Mouse (Mus musculus): ENCODE data around the gene Gcnt3. TPM values are rescaled to one million over a fixed set of nuclear protein-coding genes. Genes with fewer than 3 reads are reported as not detected.

Gcnt3 gene
- polyA plus RNA-seq, 1 experiment from 2014 or later = 0.07 TPM

GRCm38 (mm10) chr9:69987579-69987978, 50.3 kb downstream of the Gcnt3 start:
- Histone ChIP-seq H3K4me3 (ENCODE audit: low read depth, low read length) (no peak overlapping the region), H3K4me2 (ENCODE audit: low read depth, low read length) (no peak overlapping the region), H3K27me3 (ENCODE audit: control insufficient read depth, insufficient read depth, low read depth, low read length) (no peaks in the 10 kb centered on the region; the same call in 1 of the 2 replicates), H3K36me3 (ENCODE audit: control insufficient read depth, insufficient read depth) (peaks cover 2% of the 10 kb centered on the region), H3K9me3 (replicated peaks; ENCODE audit: control insufficient read depth, low read length) (no peaks in the 10 kb centered on the region), H3K9ac (ENCODE audit: low read depth, low read length) (no peak overlapping the region), H3K27ac (ENCODE audit: low read length) (no peak overlapping the region), H3K4me1 (ENCODE audit: control insufficient read depth, low read depth, low read length) (peaks cover 25% of the 10 kb centered on the region)
- 2% methylated on average over 3 of the region's 3 CpGs for WGBS (ENCODE audit: insufficient replicate concordance)
- no peak for ATAC-seq (ENCODE audit: low read depth)

- no peak overlapping the region for H3K9ac ChIP-seq (ENCODE audit: low read depth, low read length)
- no peak overlapping the region for H3K4me3 ChIP-seq (ENCODE audit: low read depth, low read length)
- H3K36me3 ChIP-seq (ENCODE audit: control insufficient read depth, insufficient read depth) = no peaks in the 10 kb centered on the region
- no peak for ATAC-seq (ENCODE audit: low read depth)
- no peaks in the 10 kb centered on the region; the same call in 1 of the 2 replicates for H3K27me3 ChIP-seq (ENCODE audit: control insufficient read depth, insufficient read depth, low read depth, low read length)
- no peaks in the 10 kb centered on the region for H3K9me3 ChIP-seq (replicated peaks; ENCODE audit: control insufficient read depth, low read length)
- no peak overlapping the region for H3K4me2 ChIP-seq (ENCODE audit: low read depth, low read length)
- H3K27ac ChIP-seq (ENCODE audit: low read length) = no peak overlapping the region
- WGBS (ENCODE audit: insufficient replicate concordance) = 64% methylated on average over 5 of the region's 5 CpGs
- H3K4me1 ChIP-seq (ENCODE audit: control insufficient read depth, low read depth, low read length) = peaks cover 16% of the 10 kb centered on the region
These were observed 51.3 kb downstream of the Gcnt3 start for GRCm38 (mm10) chr9:69986571-69986970.

- Histone ChIP-seq H3K9ac (ENCODE audit: low read depth, low read length) (no peak overlapping the region), H3K9me3 (replicated peaks; ENCODE audit: control insufficient read depth, low read length) (no peaks in the 10 kb centered on the region), H3K27ac (ENCODE audit: low read length) (no peak overlapping the region), H3K27me3 (ENCODE audit: control insufficient read depth, insufficient read depth, low read depth, low read length) (no peaks in the 10 kb centered on the region; the same call in 1 of the 2 replicates), H3K4me3 (ENCODE audit: low read depth, low read length) (no peak overlapping the region), H3K4me2 (ENCODE audit: low read depth, low read length) (no peak overlapping the region), H3K36me3 (ENCODE audit: control insufficient read depth, insufficient read depth) (no peaks in the 10 kb centered on the region), H3K4me1 (ENCODE audit: control insufficient read depth, low read depth, low read length) (peaks cover 13% of the 10 kb centered on the region)
- no peak for ATAC-seq (ENCODE audit: low read depth)
- 63% methylated on average over 10 of the region's 10 CpGs for WGBS (ENCODE audit: insufficient replicate concordance)
These were observed 51.8 kb downstream of the Gcnt3 start for GRCm38 (mm10) chr9:69986063-69986462.

GRCm38 (mm10) chr9:69985526-69985925, 52.4 kb downstream of the Gcnt3 start:
- no peak for ATAC-seq (ENCODE audit: low read depth)
- Histone ChIP-seq H3K4me2 (ENCODE audit: low read depth, low read length) (no peak overlapping the region), H3K4me3 (ENCODE audit: low read depth, low read length) (no peak overlapping the region), H3K4me1 (ENCODE audit: control insufficient read depth, low read depth, low read length) (peaks cover 8% of the 10 kb centered on the region), H3K27ac (ENCODE audit: low read length) (no peak overlapping the region), H3K36me3 (ENCODE audit: control insufficient read depth, insufficient read depth) (no peaks in the 10 kb centered on the region), H3K9ac (ENCODE audit: low read depth, low read length) (no peak overlapping the region), H3K9me3 (replicated peaks; ENCODE audit: control insufficient read depth, low read length) (no peaks in the 10 kb centered on the region), H3K27me3 (ENCODE audit: control insufficient read depth, insufficient read depth, low read depth, low read length) (no peaks in the 10 kb centered on the region; the same call in 1 of the 2 replicates)
- WGBS (ENCODE audit: insufficient replicate concordance) = 37% methylated on average over 1 of the region's 1 CpGs

Other genes starting within 250 kb of the Gcnt3 start
- gene Bnip2, start 48.6 kb downstream of the Gcnt3 start, polyA plus RNA-seq (2015; fragmentation: Nextera tagmentation; extraction: Ambion mirVana) = 42.3 and 43.3 TPM in 2 replicates
- gene Gtf2a2, start 25.5 kb downstream of the Gcnt3 start, polyA plus RNA-seq (2015; fragmentation: Nextera tagmentation; extraction: Ambion mirVana) = 106 and 113 TPM in 2 replicates
- 0.44 and 0.54 TPM in 2 replicates for gene Fam81a, start 104.5 kb upstream of the Gcnt3 start, polyA plus RNA-seq (2015; fragmentation: Nextera tagmentation; extraction: Ambion mirVana)
- gene Myo1e, start 169.3 kb upstream of the Gcnt3 start, polyA plus RNA-seq (2015; fragmentation: Nextera tagmentation; extraction: Ambion mirVana) = 3.9 and 5.1 TPM in 2 replicates